Mouse (Mus musculus): ENCODE data around the gene Pde8b.

DNA sequence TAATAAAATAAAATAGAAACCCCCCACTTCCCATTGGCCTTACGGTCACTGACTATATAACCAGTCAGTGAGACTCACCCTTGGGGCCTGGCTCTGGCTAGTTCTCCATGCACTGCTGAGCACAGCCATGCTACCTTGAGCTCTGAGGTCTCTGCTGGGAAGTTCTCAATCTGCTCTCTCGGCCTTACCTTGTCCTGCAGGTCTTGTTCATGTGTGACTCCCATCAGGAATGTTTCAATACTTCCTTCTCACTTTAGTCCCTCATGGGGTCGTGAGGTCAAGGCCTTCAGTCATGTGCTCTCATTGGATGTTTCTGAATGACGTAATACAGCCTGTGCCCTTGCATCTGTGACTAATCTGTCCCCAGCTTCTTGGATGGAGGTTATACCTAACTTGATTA is 191.3 kb downstream of the Pde8b start:
- TF ChIP-seq MAFK (IDR thresholded peaks at IDR 0.05; ENCODE audit: insufficient read depth, low read depth, low read length) (no peak), ZC3H11A (IDR thresholded peaks at IDR 0.05; ENCODE audit: borderline replicate concordance, low read depth, low read length) (no peak)
